Mouse (Mus musculus): ENCODE measurements around the gene Atp11a. TPM values are rescaled to one million over a fixed set of nuclear protein-coding genes. Genes with fewer than 3 reads are reported as not detected.

Atp11a gene
- total and polyA plus RNA-seq, 3 experiments: 20.9 to 39.7 TPM; not detected in 1

- no peaks in the 10 kb centered on the region for H3K9me3 ChIP-seq (replicated peaks; ENCODE audit: insufficient read depth, low read length)
- H3K79me2 ChIP-seq (ENCODE audit: control insufficient read depth, insufficient read depth, low read length, poor library complexity): no peaks in the 10 kb centered on the region
- H3K36me3 ChIP-seq (ENCODE audit: control insufficient read depth in 1 of 2, insufficient read depth in 2 of 2, low read length in 2 of 2): peaks cover 0 to 2% of the 10 kb centered on the region in 2 experiments; a peak in 1 of 4 replicates
- DNase-seq (ENCODE audit: low read depth, low spot score): no peak
- no peak overlapping the region for H3K4me3 ChIP-seq (ENCODE audit: control insufficient read depth in 1 of 2, insufficient read depth in 1 of 2, low read depth in 2 of 2, low read length in 2 of 2)
- H3K27ac ChIP-seq (ENCODE audit: control insufficient read depth, low read depth, low read length): no peak overlapping the region
- H3K4me1 ChIP-seq (ENCODE audit: control insufficient read depth in 1 of 2, insufficient read depth in 2 of 2, low read length in 2 of 2): no peaks in the 10 kb centered on the region
- H3K9ac ChIP-seq (ENCODE audit: control insufficient read depth, low read depth, low read length, poor library complexity, severe bottlenecking): no peak overlapping the region
- H3K27me3 ChIP-seq (ENCODE audit: control insufficient read depth in 1 of 2, insufficient read depth in 2 of 2, low read length in 2 of 2): no peaks in the 10 kb centered on the region
- TF ChIP-seq MYB (IDR thresholded peaks at IDR 0.05; ENCODE audit: low read depth, low read length): no peak
- no peak for TF ChIP-seq E2F4 (IDR thresholded peaks at IDR 0.05; ENCODE audit: borderline replicate concordance, low read depth, low read length)
- TF ChIP-seq POLR2A (IDR thresholded peaks at IDR 0.05; ENCODE audit: control insufficient read depth in 1 of 2, insufficient read depth in 1 of 2, low read depth in 1 of 2, low read length in 2 of 2, poor library complexity in 1 of 2): no peak
- no peak for TF ChIP-seq BHLHE40 (IDR thresholded peaks at IDR 0.05; ENCODE audit: borderline replicate concordance, low read depth, low read length)
Observed at GRCm38 (mm10) chr8:12825686-12826237, 68.9 kb downstream of the Atp11a start.

- H3K4me1 ChIP-seq (ENCODE audit: control insufficient read depth in 1 of 2, insufficient read depth in 2 of 2, low read length in 2 of 2): no peaks in the 10 kb centered on the region
- H3K9me3 ChIP-seq (replicated peaks; ENCODE audit: insufficient read depth, low read length): no peaks in the 10 kb centered on the region
- DNase-seq (ENCODE audit: low read depth, low spot score): no peak
- H3K79me2 ChIP-seq (ENCODE audit: control insufficient read depth, insufficient read depth, low read length, poor library complexity): no peaks in the 10 kb centered on the region
- H3K27me3 ChIP-seq (ENCODE audit: control insufficient read depth in 1 of 2, insufficient read depth in 2 of 2, low read length in 2 of 2): no peaks in the 10 kb centered on the region
- H3K36me3 ChIP-seq (ENCODE audit: control insufficient read depth in 1 of 2, insufficient read depth in 2 of 2, low read length in 2 of 2): peaks cover 0 to 2% of the 10 kb centered on the region in 2 experiments; a peak in 1 of 4 replicates
- no peak overlapping the region for H3K4me3 ChIP-seq (ENCODE audit: control insufficient read depth in 1 of 2, insufficient read depth in 1 of 2, low read depth in 2 of 2, low read length in 2 of 2)
- TF ChIP-seq CHD2 (IDR thresholded peaks at IDR 0.05; ENCODE audit: low read length): no peak
- no peak for TF ChIP-seq POLR2A (IDR thresholded peaks at IDR 0.05; ENCODE audit: control insufficient read depth in 1 of 2, insufficient read depth in 1 of 2, low read depth in 1 of 2, low read length in 2 of 2, poor library complexity in 1 of 2)
- no peak for TF ChIP-seq ELF1 (IDR thresholded peaks at IDR 0.05; ENCODE audit: low read depth, low read length)
- no peak for TF ChIP-seq NRF1 (IDR thresholded peaks at IDR 0.05; ENCODE audit: insufficient read depth, low read depth, low read length, poor library complexity, severe bottlenecking)
- no peak for TF ChIP-seq NELFE (IDR thresholded peaks at IDR 0.05; ENCODE audit: low read depth, low read length)
- no peak for TF ChIP-seq RAD21 (IDR thresholded peaks at IDR 0.05; ENCODE audit: low read depth, low read length)
- no peak for TF ChIP-seq JUND (IDR thresholded peaks at IDR 0.05; ENCODE audit: low read depth, low read length)
- TF ChIP-seq SIN3A (IDR thresholded peaks at IDR 0.05; ENCODE audit: low read length): no peak
- TF ChIP-seq EP300 (IDR thresholded peaks at IDR 0.05; ENCODE audit: low read depth in 1 of 2, low read length in 2 of 2): no peak
- no peak for TF ChIP-seq ZMIZ1 (IDR thresholded peaks at IDR 0.05; ENCODE audit: low read depth, low read length)
- no peak for TF ChIP-seq HCFC1 (IDR thresholded peaks at IDR 0.05; ENCODE audit: low read depth, low read length)
- no peak for TF ChIP-seq USF1 (IDR thresholded peaks at IDR 0.05; ENCODE audit: low read depth, low read length)
- no peak for TF ChIP-seq POLR2AphosphoS5 (IDR thresholded peaks at IDR 0.05; ENCODE audit: borderline replicate concordance, low read depth, low read length)
- H3K27ac ChIP-seq (ENCODE audit: control insufficient read depth, low read depth, low read length): no peak overlapping the region
- no peak overlapping the region for H3K9ac ChIP-seq (ENCODE audit: control insufficient read depth, low read depth, low read length, poor library complexity, severe bottlenecking)
Observed at GRCm38 (mm10) chr8:12827124-12827523, 70.3 kb downstream of the Atp11a start.
